Mouse (Mus musculus): Measurements from ENCODE around the gene Atg16l1.
"Not testable (repeated sequence)": the region's sequence is repeated elsewhere in the genome, so short reads cannot be mapped to it uniquely, and the experiment has no call there.

Atg16l1 gene

GRCm38 (mm10) chr1:87774845-87775244, 19.2 kb downstream of the Atg16l1 start:
- DNase-seq = no peak

- no peak for DNase-seq
Measured at GRCm38 (mm10) chr1:87779204-87779785, 23.6 kb downstream of the Atg16l1 start.

GRCm38 (mm10) chr1:87785703-87786102, 30.0 kb downstream of the Atg16l1 start:
- no peak for DNase-seq

- no peak for DNase-seq
Measured at GRCm38 (mm10) chr1:87786251-87786650, 30.6 kb downstream of the Atg16l1 start.

GRCm38 (mm10) chr1:87789665-87790064, 34.0 kb downstream of the Atg16l1 start:
- DNase-seq = peak; percentile 28

GRCm38 (mm10) chr1:87792438-87793137, 36.9 kb downstream of the Atg16l1 start:
- no peak for DNase-seq

GRCm38 (mm10) chr1:87793138-87793449, 37.4 kb downstream of the Atg16l1 start:
- DNase-seq = no peak

- no peak for DNase-seq
Measured at GRCm38 (mm10) chr1:87797702-87798101, 42.0 kb downstream of the Atg16l1 start.

GRCm38 (mm10) chr1:87798306-87798705, 42.6 kb downstream of the Atg16l1 start:
- peak; percentile 47 for DNase-seq

- no peak for DNase-seq
Measured at GRCm38 (mm10) chr1:87803576-87803975, 47.9 kb downstream of the Atg16l1 start, which contains the start of gene Sag. TSS of gene Sag (plus strand) at chr1:87803680.

- DNase-seq = no peak
Measured at GRCm38 (mm10) chr1:87807751-87808150, 52.1 kb downstream of the Atg16l1 start.

- no peak for DNase-seq
Measured at GRCm38 (mm10) chr1:87811391-87811790, 55.7 kb downstream of the Atg16l1 start.

GRCm38 (mm10) chr1:87812061-87812460, 56.4 kb downstream of the Atg16l1 start:
- DNase-seq = no peak

GRCm38 (mm10) chr1:87813155-87813554, 57.5 kb downstream of the Atg16l1 start:
- no peak for DNase-seq

GRCm38 (mm10) chr1:87813681-87814080, 58.0 kb downstream of the Atg16l1 start:
- peak; percentile 42 for DNase-seq

GRCm38 (mm10) chr1:87824420-87824995, 68.8 kb downstream of the Atg16l1 start:
- DNase-seq = no peak

GRCm38 (mm10) chr1:87825281-87825680, 69.6 kb downstream of the Atg16l1 start:
- DNase-seq = no peak

- DNase-seq = no peak
Measured at GRCm38 (mm10) chr1:87825991-87826390, 70.3 kb downstream of the Atg16l1 start.

- no peak for DNase-seq
Measured at GRCm38 (mm10) chr1:87826474-87826873, 70.8 kb downstream of the Atg16l1 start.

- not testable (repeated sequence) for DNase-seq
Measured at GRCm38 (mm10) chr1:87827476-87827875, 71.8 kb downstream of the Atg16l1 start.

GRCm38 (mm10) chr1:87828185-87828584, 72.5 kb downstream of the Atg16l1 start:
- DNase-seq = no peak

- DNase-seq = no peak
Measured at GRCm38 (mm10) chr1:87828926-87829580, 73.4 kb downstream of the Atg16l1 start.

- DNase-seq = no peak
Measured at GRCm38 (mm10) chr1:87829621-87830211, 74.0 kb downstream of the Atg16l1 start.

Data from cerebellum, adult 11-12 months (tissue).